Mouse (Mus musculus): ENCODE measurements around the gene Slc39a11.

Gene Slc39a11

GRCm38 (mm10) chr11:113327499-113328062, 322.3 kb downstream of the Slc39a11 start:
- no peak for DNase-seq

DNA sequence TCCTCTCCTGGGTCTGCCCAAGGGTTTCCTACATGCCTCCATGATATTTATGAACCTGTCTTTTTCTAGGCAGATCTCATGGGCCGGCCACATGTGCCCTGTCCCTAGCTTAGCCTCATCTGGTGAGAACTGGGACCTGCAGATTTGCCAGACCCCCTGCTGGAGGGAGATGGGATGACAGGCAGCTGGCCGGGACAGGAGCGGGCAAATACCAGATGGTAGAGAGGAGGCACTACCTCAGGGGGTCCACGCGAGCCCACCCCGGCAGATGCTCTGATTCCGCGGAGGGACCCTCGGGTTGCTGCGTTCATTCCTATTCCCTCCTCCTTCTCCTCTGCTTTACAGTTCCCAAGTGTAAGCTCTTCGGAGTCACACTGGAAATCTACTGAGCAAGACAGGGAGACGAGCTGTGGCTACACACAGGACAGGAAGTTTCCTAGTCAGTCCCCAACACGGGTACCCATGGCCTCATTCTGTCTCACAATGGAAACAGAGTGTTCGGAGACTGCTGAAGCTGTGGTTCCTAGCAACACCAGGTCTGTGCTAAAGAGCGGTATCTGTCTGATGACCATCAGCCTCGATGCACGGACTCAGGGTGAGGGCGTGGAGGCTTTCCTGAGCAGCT, 323.4 kb downstream of the Slc39a11 start:
- peak; percentile 46 to 58 for DNase-seq

DNA sequence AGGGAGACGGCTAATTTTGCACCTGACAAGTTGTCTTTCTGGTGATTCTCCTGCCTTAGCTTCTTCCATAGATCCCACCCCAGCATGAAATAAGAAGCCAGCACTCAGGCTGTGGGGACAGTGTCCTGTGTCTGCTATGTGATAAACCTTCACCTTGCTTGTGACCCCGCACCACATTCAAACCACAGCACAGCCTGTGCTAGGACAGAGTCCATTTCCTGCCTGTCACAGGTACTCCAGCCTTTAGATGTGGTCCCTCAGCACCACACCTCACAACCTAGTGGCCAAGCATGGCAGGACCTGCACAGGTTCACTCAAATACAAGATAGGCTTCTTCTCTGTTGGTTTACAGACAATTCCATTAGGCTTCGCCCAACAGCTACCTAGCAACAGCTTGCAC, 328.3 kb downstream of the Slc39a11 start:
- no peak for DNase-seq

DNA sequence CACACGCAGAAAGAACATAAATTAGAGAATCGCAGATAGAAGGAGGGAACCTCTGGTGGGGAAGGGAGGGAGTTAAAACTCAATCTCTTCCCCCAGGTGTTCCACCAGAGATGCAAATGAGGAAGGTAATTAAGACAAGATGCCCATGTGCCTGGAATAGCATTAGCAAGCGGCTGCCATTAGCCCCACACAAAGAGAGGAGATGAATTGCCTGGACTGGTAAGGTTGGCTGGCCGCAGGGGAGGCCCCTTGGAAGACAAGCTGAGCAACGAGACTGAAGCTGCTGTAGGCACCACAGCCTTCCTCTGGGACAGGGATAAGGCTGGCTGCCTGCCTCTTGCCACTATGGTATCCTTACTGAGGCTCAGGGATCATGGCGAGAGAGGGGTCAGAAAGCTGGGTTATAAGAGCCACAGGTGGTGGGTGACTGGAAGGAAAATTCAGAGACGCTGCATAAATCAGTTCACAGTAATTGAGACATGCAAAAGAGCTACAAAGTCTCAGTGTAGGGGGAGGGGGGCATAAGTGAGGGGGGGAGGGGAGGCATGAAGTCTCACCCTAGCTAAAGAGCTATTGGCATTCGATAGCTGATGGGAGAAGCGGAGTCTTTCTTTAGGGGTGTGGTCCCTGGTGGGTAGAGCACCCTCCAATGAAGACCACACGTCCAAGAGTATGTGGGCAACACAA, 340.5 kb downstream of the Slc39a11 start:
- no peak for DNase-seq

- no peak for DNase-seq
These were observed 341.5 kb downstream of the Slc39a11 start for GRCm38 (mm10) chr11:113308256-113308941.

- no peak for DNase-seq
These were observed 346.7 kb downstream of the Slc39a11 start for GRCm38 (mm10) chr11:113303204-113303603.

DNA sequence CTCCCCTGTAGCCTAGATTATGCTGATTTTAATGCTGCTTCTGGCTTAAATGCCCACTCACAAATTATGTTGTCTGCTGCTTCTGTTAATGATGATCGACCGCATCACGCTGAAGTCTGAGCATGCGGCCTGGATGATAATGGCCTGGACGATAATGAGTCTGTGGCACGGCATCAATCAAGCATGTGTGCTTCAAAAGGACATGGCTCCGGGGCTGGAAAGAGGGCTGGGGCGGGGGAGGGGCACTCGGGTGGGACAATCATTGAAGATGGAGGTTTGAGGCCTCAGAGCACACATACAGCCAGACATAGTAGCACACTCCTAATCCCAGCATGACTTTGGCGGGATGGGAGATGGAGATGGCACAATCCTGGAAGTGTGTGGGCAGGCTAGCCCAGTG, 350.4 kb downstream of the Slc39a11 start:
- no peak for DNase-seq

DNA sequence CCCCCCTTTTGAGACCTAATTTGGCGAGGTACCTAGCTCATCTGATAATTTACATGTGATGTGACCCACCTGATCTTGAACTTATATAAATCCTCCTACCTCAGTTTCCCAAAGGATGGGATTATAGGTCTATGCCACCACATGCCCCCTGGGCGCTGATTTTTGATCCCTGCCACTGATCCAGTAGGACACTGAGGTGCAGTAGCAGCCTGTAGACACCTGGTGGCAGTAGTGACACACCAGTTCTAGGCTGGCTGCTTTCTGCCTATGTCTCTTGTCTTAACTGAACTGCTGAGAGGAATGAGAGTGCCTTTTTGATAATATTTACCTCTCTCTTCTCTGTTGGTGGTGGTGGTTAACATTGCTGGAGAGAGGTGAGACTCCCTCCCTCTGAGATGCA, 352.1 kb downstream of the Slc39a11 start:
- DNase-seq: peak; percentile 73 to 75

- DNase-seq: no peak
These were observed 352.8 kb downstream of the Slc39a11 start for GRCm38 (mm10) chr11:113296912-113297625.

GRCm38 (mm10) chr11:113296162-113296561, 353.7 kb downstream of the Slc39a11 start:
- peak; percentile 46 to 64 for DNase-seq

DNA sequence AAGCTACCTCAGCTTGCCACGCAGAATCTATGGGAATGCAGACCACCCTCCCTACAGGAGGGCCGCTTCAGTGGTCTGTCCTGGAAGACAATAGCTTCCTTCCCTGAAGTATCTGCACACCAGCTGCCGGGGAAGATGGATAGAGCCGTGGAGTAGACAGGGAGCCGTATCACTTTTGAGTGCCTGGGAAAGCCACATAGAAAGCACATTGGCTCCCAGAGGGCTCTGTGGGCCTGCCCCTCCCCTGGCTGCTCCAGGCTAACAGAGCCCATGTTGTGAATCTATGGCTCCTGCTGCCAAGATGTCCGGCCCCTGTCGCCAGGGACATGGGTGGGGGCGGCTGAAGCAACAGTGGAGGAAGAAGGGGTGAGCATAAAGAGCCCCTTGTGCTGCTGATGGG, 355.4 kb downstream of the Slc39a11 start:
- DNase-seq: peak in 1 of 2 experiments; percentile 12

GRCm38 (mm10) chr11:113292906-113293614, 356.8 kb downstream of the Slc39a11 start:
- no peak for DNase-seq

- no peak for DNase-seq
These were observed 357.8 kb downstream of the Slc39a11 start for GRCm38 (mm10) chr11:113291781-113292714.

DNA sequence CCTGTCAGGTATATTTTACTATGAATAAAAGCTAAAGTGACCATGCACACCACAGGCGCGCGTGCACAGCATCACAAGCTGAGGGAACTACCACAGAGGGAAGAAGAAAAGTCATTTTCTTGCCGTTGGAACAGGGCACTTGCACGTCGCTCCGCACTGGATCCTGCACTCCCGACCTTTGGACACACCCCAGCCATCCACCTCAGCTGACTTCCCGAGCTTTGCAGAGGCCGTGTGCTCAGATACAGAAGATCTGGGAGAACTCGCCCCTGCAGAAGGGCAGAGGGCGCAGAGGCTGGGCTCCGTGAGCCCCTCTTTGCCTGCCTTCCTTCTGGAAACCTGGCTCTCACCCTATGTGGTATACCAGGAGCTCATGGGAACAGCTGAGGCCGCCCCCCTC, 359.0 kb downstream of the Slc39a11 start:
- no peak for DNase-seq

- no peak for DNase-seq
These were observed 364.7 kb downstream of the Slc39a11 start for GRCm38 (mm10) chr11:113284951-113285741.

GRCm38 (mm10) chr11:113283376-113283811, 366.5 kb downstream of the Slc39a11 start:
- no peak for DNase-seq

DNA sequence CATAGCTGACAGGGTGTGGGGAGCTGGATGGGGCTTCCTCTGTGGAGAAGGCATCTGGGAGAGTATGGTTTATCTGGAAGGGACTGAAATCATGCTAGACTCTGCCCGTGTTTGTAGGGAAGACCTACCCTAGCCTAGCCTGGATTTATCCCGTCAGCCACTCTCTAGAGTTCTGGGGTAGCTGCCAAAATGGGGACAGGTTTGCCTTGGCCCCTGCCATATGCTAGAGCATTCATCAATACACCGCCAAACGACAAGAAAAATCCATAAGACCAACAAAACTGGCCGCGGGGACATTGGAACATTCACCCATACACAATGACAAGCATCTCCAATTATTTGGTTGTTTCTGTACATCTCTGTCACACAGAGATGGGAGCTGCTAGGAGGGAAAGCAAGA, 371.6 kb downstream of the Slc39a11 start:
- DNase-seq: no peak

- no peak for DNase-seq
These were observed 372.8 kb downstream of the Slc39a11 start for GRCm38 (mm10) chr11:113277034-113277612.

GRCm38 (mm10) chr11:113276518-113276917, 373.4 kb downstream of the Slc39a11 start:
- no peak for DNase-seq

GRCm38 (mm10) chr11:113274037-113274436, 375.8 kb downstream of the Slc39a11 start:
- DNase-seq: no peak
